Mouse (Mus musculus) limb, embryonic 11.5 days (tissue): ENCODE measurements around the gene Prdm9. TPM values are rescaled to one million over a fixed set of nuclear protein-coding genes. Genes with fewer than 3 reads are reported as not detected.

Source experiments
- ATAC-seq: fragments of 200-750 bp; cut with Nextera tagmentation; 2 replicates; pipeline ENCODE4 v1.8.0; 2017; ENCODE audit warnings: low read depth; ENCODE audit not compliant: insufficient number of reproducible peaks, low FRiP score, low TSS enrichment
- DNase-seq: peaks from one replicate; pipeline ENCODE4 v3.0.0-alpha.2; 2015; ENCODE audit warnings: low spot score
- H3K27ac ChIP-seq: fragments of 300-500 bp; sonication (generic); replicated peaks from 2 replicates; pipeline ENCODE4 v1.5.1; 2014; ENCODE audit warnings: low read depth, mild to moderate bottlenecking, low read length
- H3K27me3 ChIP-seq: fragments of 300-500 bp; sonication (generic); 2 replicates; pipeline ENCODE4 v1.6.1; 2014; ENCODE audit warnings: mild to moderate bottlenecking, low read length, mixed read lengths; ENCODE audit not compliant: control insufficient read depth, insufficient read depth
- H3K36me3 ChIP-seq: fragments of 300-500 bp; sonication (generic); 2 replicates; pipeline ENCODE4 v1.6.1; 2014; ENCODE audit warnings: mild to moderate bottlenecking, low read length, moderate library complexity, mixed read lengths; ENCODE audit not compliant: control insufficient read depth, insufficient read depth
- H3K4me1 ChIP-seq: fragments of 300-500 bp; sonication (generic); 2 replicates; pipeline ENCODE4 v1.6.1; 2014; ENCODE audit warnings: low read length, mixed read lengths; ENCODE audit not compliant: control insufficient read depth, insufficient read depth
- H3K4me2 ChIP-seq: fragments of 300-500 bp; sonication (generic); 2 replicates; pipeline ENCODE4 v1.6.1; 2014; ENCODE audit warnings: low read depth, mild to moderate bottlenecking, moderate library complexity; ENCODE audit not compliant: severe bottlenecking
- H3K4me3 ChIP-seq: fragments of 300-500 bp; sonication (generic); 2 replicates; pipeline ENCODE4 v1.5.1; 2014; ENCODE audit warnings: low read depth, low read length
- H3K9ac ChIP-seq: fragments of 300-500 bp; sonication (generic); 2 replicates; pipeline ENCODE4 v1.6.1; 2014; ENCODE audit warnings: mild to moderate bottlenecking, low read length
- H3K9me3 ChIP-seq: fragments of 300-500 bp; sonication (generic); 2 replicates; pipeline ENCODE4 v1.6.1; 2016; ENCODE audit warnings: low read length; ENCODE audit not compliant: control insufficient read depth
- WGBS: fragments of 180-500 bp; shearing (Covaris S2); extraction: QIAGEN DNeasy Blood & Tissue Kit; methylation state at CpG from one replicate; pipeline ENCODE4 v1.1.7; 2014; 5-methylcytosine and 5-hydroxymethylcytosine counted together
- polyA plus RNA-seq: library from polyadenylated mRNA; unstranded; fragments of >200 nt; fragmentation: Nextera tagmentation; extraction: Ambion mirVana; gene quantifications from 2 replicates; pipeline ENCODE4 v1.2.1, GENCODE M21; 2014

The Prdm9 gene
- polyA plus RNA-seq, 1 experiment from 2014 or later, result 1.4 TPM

DNA sequence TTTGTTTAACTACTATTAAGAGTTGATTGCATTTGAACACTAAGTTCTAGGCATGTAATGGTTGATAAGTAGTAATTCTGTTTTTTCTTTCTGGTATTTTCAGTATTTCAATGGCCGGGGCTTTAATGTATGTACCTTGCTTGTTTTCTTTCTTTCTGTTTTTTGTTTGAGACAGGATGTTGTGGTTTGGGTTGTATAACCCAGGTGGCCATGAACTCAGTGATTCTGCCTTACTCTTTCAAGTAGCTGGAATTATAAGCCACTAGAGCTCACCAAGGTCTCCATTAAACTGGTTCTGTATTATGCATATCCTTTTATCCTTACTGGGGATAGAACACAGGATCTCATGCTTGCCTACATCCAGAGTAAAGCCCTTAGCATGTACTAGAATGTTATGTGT, 45.4 kb downstream of the Prdm9 start:
- no peaks in the 10 kb centered on the region for H3K9me3 ChIP-seq
- no peaks in the 10 kb centered on the region for H3K27me3 ChIP-seq
- no peak overlapping the region for H3K27ac ChIP-seq
- peaks cover 31% of the 10 kb centered on the region; the same call in 1 of the 2 replicates for H3K36me3 ChIP-seq
- no peak for DNase-seq
- no peak overlapping the region for H3K4me2 ChIP-seq
- no peaks in the 10 kb centered on the region for H3K4me1 ChIP-seq
- no peak for ATAC-seq
- H3K4me3 ChIP-seq, result no peak overlapping the region
- no peak overlapping the region for H3K9ac ChIP-seq
- 96% methylated on average over 1 of the region's 1 CpGs for WGBS

DNA sequence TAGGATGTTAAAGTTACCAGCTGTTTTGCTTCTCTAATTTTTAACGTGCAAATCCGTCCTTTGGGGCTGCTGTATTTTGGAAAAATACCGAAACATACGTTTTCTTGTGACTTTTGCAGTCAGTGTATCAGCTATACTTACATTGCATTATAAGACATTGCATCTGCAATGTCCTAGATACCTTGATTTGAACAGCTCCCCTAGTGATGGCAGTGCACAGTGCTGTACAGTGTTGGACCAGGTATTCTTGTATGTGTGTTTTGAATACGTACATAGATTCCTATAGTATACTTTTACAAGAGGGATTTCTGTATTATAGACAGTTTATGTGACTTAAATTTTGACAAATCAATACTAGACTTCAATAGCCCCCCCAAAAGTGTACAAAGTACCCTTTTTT, 46.0 kb downstream of the Prdm9 start:
- Histone ChIP-seq H3K36me3 (peaks cover 31% of the 10 kb centered on the region; the same call in 1 of the 2 replicates), H3K4me2 (no peak overlapping the region), H3K4me3 (no peak overlapping the region), H3K27me3 (no peaks in the 10 kb centered on the region), H3K9me3 (no peaks in the 10 kb centered on the region), H3K4me1 (no peaks in the 10 kb centered on the region), H3K27ac (no peak overlapping the region), H3K9ac (no peak overlapping the region)
- no peak for DNase-seq
- 91% methylated on average over 5 of the region's 5 CpGs for WGBS
- no peak for ATAC-seq

DNA sequence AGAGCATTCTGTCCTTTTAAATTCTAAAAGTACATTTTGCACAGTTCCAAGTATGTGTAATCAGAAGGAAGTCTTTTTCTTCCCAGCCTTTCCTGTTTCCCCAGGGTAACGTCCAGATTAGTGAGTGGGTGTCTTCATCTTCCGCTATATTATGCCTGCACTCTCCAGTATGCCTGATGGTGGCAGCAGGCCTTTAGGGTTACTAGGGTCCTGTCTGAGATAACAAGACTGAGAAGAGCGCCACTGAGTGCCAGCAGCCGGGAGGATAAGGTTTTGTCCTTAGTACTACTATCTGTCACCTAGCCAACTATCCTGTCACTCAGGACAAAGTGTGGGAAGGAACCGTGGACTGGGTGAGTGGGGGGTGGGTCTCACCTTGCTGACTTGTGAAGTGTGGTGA, 46.4 kb downstream of the Prdm9 start:
- WGBS, result 87% methylated on average over 5 of the region's 5 CpGs
- no peak overlapping the region for H3K9ac ChIP-seq
- DNase-seq (no peak), ATAC-seq (no peak)
- no peak overlapping the region for H3K4me3 ChIP-seq
- H3K27me3 ChIP-seq, result no peaks in the 10 kb centered on the region
- peaks cover 33% of the 10 kb centered on the region; the same call in 1 of the 2 replicates for H3K36me3 ChIP-seq
- H3K4me2 ChIP-seq, result no peak overlapping the region
- H3K4me1 ChIP-seq, result no peaks in the 10 kb centered on the region
- H3K9me3 ChIP-seq, result no peaks in the 10 kb centered on the region
- H3K27ac ChIP-seq, result no peak overlapping the region

DNA sequence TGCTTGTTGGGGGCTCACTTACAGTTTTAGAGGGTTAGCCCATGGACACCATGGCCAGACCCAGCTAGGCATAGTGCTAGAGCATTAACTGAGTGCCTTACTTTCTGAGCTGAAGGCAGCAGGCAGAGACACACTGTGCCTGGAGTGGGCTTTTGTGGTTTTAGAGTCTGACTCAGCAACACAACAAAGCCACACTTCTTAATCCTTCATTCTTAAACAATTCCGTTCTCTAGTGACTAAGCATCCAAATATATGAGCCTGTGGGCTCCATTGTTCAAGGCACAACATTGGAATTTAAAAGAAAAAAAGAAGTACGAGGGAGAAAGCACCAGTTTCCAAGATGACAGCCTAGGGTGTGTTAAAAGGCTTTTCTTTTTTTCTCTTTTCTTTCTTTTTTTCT, 53.5 kb downstream of the Prdm9 start:
- DNase-seq (no peak), ATAC-seq (no peak)
- H3K4me3 ChIP-seq, result no peak overlapping the region
- peaks cover 37% of the 10 kb centered on the region for H3K36me3 ChIP-seq
- H3K9ac ChIP-seq, result no peak overlapping the region
- no peaks in the 10 kb centered on the region for H3K9me3 ChIP-seq
- H3K4me2 ChIP-seq, result no peak overlapping the region
- H3K27me3 ChIP-seq, result no peaks in the 10 kb centered on the region
- 87% methylated on average over 2 of the region's 2 CpGs for WGBS
- H3K4me1 ChIP-seq, result no peaks in the 10 kb centered on the region
- no peak overlapping the region for H3K27ac ChIP-seq

DNA sequence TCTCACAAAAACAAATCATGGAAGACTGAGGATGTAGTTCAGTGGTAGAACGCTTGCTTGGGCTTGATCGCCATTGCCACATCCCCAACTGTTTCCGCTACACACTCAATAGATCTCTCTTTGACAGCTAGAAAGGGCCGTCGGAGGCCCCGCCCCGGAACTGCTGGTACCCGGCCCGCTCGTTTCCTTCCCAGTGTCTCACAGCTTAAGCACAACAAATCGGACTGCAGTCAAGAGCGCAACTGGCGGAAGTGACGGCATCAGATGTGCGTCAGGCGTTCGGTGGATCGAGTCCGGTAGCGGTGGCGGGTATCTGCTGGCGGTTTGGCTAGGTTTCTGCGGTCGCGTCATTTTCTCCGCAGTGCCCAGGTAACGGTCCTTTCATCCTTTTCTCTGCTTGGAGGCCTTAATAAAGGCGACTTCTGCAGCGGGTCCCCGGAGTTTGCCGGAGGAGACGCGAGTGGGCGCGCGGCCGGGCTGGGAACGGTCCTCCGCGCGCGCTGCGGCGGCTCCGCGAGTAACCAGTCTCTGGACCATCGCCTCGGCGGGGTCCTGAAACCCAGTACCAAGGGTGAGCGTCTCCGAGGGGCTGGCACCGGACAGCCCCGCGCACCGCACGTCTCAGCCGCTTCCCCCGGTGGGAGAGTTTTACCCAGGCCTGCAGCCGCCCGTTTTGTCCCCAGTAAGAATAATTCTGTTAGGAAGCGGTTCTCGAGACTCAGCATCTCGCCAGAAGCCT, 64.3 kb downstream of the Prdm9 start, which contains the start of the genes Psmb1 and Tbp:
Gene Psmb1, minus strand, starts transcription at position 96 of the 739 bp plus-strand sequence.
Gene Tbp, plus strand, starts transcription at position 233 of the 739 bp plus-strand sequence.
- Histone ChIP-seq H3K4me3 (peak within 1 kb of the TSS; percentile 98), H3K9me3 (no peaks in the 10 kb centered on the region), H3K36me3 (peaks cover 10% of the 10 kb centered on the region; the same call in 1 of the 2 replicates), H3K4me2 (peak within 1 kb of the TSS; percentile 63), H3K9ac (peak within 1 kb of the TSS; percentile 89), H3K27ac (0 out of 2 replicates have a peak within 1 kb of the TSS, but pooled peaks have one; percentile 14), H3K27me3 (no peaks in the 10 kb centered on the region), H3K4me1 (peaks cover 17% of the 10 kb centered on the region)
- ATAC-seq (peak; percentile 95), DNase-seq (peak; percentile 99)
- under 1% methylated on average over 63 of the region's 63 CpGs for WGBS

DNA sequence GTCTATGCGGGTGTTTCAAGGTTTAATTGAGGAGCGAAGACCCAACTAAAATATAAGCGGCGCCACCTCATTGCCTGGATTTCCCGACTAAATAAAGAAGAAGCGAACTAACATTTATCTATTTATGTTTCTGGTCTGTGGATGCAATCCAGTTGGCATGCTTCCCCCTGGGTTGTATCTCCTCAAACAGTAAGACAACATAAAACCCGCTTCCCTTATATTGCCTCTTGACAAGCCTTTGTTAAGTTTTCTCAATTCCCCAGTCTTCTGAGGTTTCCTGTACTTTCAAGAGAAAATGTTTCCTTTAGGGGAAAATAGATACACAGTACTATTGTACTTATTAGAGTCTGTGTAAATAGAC, 65.4 kb downstream of the Prdm9 start:
- Histone ChIP-seq H3K9me3 (no peaks in the 10 kb centered on the region), H3K27ac (no peak overlapping the region), H3K36me3 (peaks cover 4% of the 10 kb centered on the region; the same call in 1 of the 2 replicates), H3K4me1 (peaks cover 17% of the 10 kb centered on the region), H3K4me2 (peak overlapping the region; percentile 49), H3K4me3 (peak overlapping the region; percentile 81), H3K27me3 (no peaks in the 10 kb centered on the region), H3K9ac (peak overlapping the region; percentile 84)
- DNase-seq, result no peak
- no peak for ATAC-seq
- 40% methylated on average over 7 of the region's 7 CpGs for WGBS

DNA sequence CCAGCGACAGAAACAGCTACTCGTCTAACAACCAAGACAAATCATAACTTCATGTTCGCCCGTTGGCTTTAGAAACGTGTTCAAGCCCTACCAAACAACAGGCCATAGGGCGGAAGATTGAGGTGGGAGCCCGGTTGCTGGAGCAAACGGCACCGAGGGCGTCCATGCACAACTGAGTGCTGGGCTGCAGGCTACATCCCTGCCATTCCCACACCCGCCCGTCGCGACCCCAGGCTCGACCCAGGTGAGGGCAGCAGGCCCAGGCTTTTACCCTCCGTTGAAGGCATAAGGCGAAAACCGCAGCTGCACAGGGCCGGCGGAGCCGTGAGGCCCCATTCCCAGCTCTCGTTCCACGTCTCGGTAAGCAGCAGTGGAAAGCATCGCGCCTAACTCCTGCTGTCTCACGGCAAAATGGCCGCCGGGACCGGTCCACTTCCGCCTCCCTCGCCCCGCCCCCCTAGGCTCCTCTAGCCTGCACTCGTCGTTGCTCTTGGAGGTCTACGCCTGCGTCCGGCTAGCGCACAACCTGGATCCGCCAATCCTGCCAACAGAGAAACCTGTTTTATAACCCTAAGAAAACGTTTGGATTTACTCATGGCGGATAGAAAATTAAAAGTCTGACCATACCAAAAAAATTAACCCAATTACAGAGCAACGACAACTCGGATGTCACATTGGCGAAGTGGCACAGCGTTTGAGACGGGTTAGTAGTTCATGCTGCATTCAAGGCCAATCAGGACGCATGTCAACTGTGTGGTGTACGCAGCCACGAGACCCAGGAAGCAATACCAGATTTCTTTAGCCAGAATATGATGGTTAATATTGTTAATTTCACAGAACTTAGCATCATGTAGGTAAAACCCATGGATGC, 66.0 kb downstream of the Prdm9 start:
- peaks cover 5% of the 10 kb centered on the region; the same call in 1 of the 2 replicates for H3K36me3 ChIP-seq
- WGBS, result under 1% methylated on average over 50 of the region's 50 CpGs
- peak; percentile 94 for ATAC-seq

More for the DNA sequence above, 66.0 kb downstream of the Prdm9 start:
- peak overlapping the region; percentile 84 for H3K9ac ChIP-seq
- peak overlapping the region; percentile 60 for H3K4me2 ChIP-seq
- H3K9me3 ChIP-seq, result no peaks in the 10 kb centered on the region
- peak overlapping the region; percentile 78; the same call in 1 of the 2 replicates for H3K27ac ChIP-seq
- no peaks in the 10 kb centered on the region for H3K27me3 ChIP-seq
- peak; percentile 96 for DNase-seq
- peak overlapping the region; percentile 81 for H3K4me3 ChIP-seq
- H3K4me1 ChIP-seq, result peaks cover 17% of the 10 kb centered on the region
